Mouse (Mus musculus): ENCODE measurements at regions not wholly inside any gene's neighbourhood (a gene's known extent, or its start where the extent isn't known, plus 50 kb on each side); places are given as distances from the start of the nearest gene placed in this dataset.

DNA sequence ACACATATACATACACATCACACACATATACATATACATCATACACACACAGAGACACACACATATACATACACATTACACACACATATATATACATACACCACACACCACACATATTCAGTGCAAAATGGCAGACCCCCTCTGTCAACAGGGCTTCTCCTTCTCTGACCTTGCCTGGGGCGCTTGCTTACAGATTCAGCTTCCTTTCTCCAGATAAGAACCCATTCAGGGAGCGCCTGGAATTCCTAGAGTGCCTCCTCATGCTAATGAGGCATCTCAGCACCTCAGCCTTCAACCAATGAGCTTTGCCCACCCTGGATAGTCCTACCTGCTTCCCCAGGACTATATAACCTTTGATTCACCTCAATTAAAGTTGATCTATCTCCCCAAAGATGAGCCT, 200.3 kb downstream of the Spata18 start:
- no peak for ATAC-seq (ENCODE audit: low FRiP score)

DNA sequence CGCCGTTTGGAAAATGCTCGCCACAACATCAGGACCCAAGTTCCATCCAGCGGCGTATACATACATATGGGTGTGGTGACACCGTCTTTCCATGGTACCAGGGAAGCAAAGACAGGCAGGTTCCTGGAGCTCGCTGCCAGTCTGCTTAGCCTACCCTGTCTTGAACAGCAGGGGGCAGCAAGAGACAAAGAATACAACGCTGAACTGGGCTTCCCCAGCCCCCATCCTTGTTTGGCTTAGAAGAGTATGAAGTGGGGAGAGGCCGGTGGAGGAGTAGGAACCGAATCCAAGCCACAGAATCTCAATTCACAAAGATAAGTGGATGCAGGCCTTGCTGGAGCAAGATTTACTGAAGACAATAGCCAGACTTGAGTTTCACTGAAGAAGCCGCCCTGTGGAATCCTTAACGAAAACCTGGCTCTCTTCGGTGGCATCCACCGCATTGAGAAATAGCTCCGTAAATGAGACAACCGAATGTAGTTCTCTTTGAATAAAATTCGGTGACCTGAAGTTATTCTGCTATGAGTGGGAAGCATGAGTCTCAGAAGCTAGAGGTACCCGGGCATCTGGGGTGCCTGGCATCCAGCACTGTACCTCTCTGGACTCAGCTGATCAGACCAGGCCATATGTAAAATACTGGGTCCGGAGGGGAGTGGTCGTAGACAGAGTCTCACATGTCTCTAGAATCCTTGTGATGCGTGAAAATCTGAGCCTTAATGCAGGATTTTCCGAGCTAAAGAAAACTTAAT, 203.0 kb downstream of the Spata18 start:
- H3K4me1 ChIP-seq (ENCODE audit: insufficient read depth, low read length), result no peaks in the 10 kb centered on the region
- no peak overlapping the region for H3K9ac ChIP-seq (replicated peaks; ENCODE audit: low read length, poor library complexity, severe bottlenecking)
- H3K9me3 ChIP-seq (ENCODE audit: low read length), result no peaks in the 10 kb centered on the region
- DNase-seq (ENCODE audit: low spot score) (peak; percentile 93), ATAC-seq (ENCODE audit: low FRiP score) (peak; percentile 91)
- peak overlapping the region; percentile 36 for H3K4me2 ChIP-seq (ENCODE audit: low read depth, low read length, poor library complexity, severe bottlenecking)
- H3K27ac ChIP-seq (ENCODE audit: low read depth, low read length), result no peak overlapping the region
- 44% methylated on average over 22 of the region's 22 CpGs for WGBS
- TF ChIP-seq CTCF (IDR thresholded peaks at IDR 0.05), result peak; percentile 94
- H3K4me3 ChIP-seq (ENCODE audit: low read depth, low read length), result no peak overlapping the region
- no peaks in the 10 kb centered on the region for H3K27me3 ChIP-seq (ENCODE audit: insufficient read depth, low read length)
- no peaks in the 10 kb centered on the region for H3K36me3 ChIP-seq (ENCODE audit: insufficient read depth, low read length)

More for the DNA sequence above, 200.3 kb downstream of the Spata18 start:
- no peak for TF ChIP-seq CTCF (IDR thresholded peaks at IDR 0.05)
- no peaks in the 10 kb centered on the region for H3K36me3 ChIP-seq (ENCODE audit: insufficient read depth, low read length)
- no peak overlapping the region for H3K9ac ChIP-seq (replicated peaks; ENCODE audit: low read length, poor library complexity, severe bottlenecking)
- no peak overlapping the region for H3K4me3 ChIP-seq (ENCODE audit: low read depth, low read length)
- no peaks in the 10 kb centered on the region for H3K9me3 ChIP-seq (ENCODE audit: low read length)
- H3K27me3 ChIP-seq (ENCODE audit: insufficient read depth, low read length), result no peaks in the 10 kb centered on the region
- no peak for DNase-seq (ENCODE audit: low spot score)
- WGBS, result 59% methylated on average over 2 of the region's 2 CpGs
- H3K27ac ChIP-seq (ENCODE audit: low read depth, low read length), result no peak overlapping the region
- H3K4me2 ChIP-seq (ENCODE audit: low read depth, low read length, poor library complexity, severe bottlenecking), result no peak overlapping the region
- no peaks in the 10 kb centered on the region for H3K4me1 ChIP-seq (ENCODE audit: insufficient read depth, low read length)

DNA sequence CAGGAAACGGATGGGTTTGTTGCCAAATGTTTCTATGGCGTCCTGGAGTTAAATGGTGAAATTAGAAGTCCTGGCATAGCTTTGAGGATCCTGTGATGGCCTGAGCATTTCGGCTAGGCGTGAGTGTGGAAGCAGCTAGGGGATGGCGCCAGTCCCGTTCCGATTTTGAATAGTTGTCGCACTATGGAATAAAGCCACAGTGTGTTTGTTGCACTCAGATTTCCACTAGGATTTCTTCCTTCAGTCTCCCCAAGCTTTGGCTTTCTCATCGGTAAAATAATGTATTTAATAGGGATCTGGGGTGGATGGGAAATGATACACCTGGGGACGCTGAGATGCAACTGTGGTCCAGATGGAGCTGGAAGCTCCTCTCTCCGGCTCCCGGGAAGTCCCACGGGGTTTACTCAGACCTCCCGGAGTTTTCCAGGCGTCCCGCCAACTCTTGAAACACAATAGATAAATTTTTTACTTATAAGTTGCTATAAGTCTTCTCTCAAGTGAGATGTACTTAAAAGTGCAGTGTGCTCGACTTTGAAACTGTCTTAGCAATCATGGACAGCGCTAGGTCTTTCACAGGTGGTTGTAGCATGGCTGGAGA, 203.7 kb downstream of the Spata18 start:
- no peaks in the 10 kb centered on the region for H3K27me3 ChIP-seq (ENCODE audit: insufficient read depth, low read length)
- TF ChIP-seq CTCF (IDR thresholded peaks at IDR 0.05), result no peak
- no peak overlapping the region for H3K4me2 ChIP-seq (ENCODE audit: low read depth, low read length, poor library complexity, severe bottlenecking)
- no peak overlapping the region for H3K27ac ChIP-seq (ENCODE audit: low read depth, low read length)
- no peaks in the 10 kb centered on the region for H3K36me3 ChIP-seq (ENCODE audit: insufficient read depth, low read length)
- H3K4me3 ChIP-seq (ENCODE audit: low read depth, low read length), result no peak overlapping the region
- ATAC-seq (ENCODE audit: low FRiP score) (no peak), DNase-seq (ENCODE audit: low spot score) (no peak)
- WGBS, result 72% methylated on average over 18 of the region's 18 CpGs
- no peaks in the 10 kb centered on the region for H3K4me1 ChIP-seq (ENCODE audit: insufficient read depth, low read length)
- no peaks in the 10 kb centered on the region for H3K9me3 ChIP-seq (ENCODE audit: low read length)
- no peak overlapping the region for H3K9ac ChIP-seq (replicated peaks; ENCODE audit: low read length, poor library complexity, severe bottlenecking)

DNA sequence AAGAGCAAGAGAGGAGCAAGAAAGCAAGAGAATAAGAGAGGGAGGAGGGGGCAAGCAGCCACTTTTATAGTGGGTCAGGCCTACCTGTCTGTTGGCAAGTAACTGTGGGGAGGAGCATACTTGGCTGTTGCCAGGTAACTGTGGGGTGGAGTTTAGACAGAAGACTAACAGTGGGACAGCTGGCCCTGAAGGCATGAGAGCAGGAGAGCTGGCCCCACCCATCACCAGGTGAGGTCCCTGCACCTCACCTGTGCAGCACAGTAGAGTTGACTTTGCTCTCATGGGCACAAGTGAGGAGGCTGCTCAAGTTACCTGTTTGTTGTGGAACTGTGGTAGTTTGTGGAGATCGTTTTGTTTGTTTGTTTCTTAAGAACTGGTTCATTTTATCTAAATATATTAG, 208.1 kb downstream of the Spata18 start:
- Histone ChIP-seq H3K9ac (replicated peaks; ENCODE audit: low read length, poor library complexity, severe bottlenecking) (no peak overlapping the region), H3K9me3 (ENCODE audit: low read length) (no peaks in the 10 kb centered on the region), H3K27ac (ENCODE audit: low read depth, low read length) (no peak overlapping the region), H3K4me3 (ENCODE audit: low read depth, low read length) (no peak overlapping the region), H3K4me1 (ENCODE audit: insufficient read depth, low read length) (no peaks in the 10 kb centered on the region), H3K4me2 (ENCODE audit: low read depth, low read length, poor library complexity, severe bottlenecking) (no peak overlapping the region), H3K36me3 (ENCODE audit: insufficient read depth, low read length) (no peaks in the 10 kb centered on the region), H3K27me3 (ENCODE audit: insufficient read depth, low read length) (no peaks in the 10 kb centered on the region)
- WGBS, result 88% methylated on average over 1 of the region's 1 CpGs
- TF ChIP-seq CTCF (IDR thresholded peaks at IDR 0.05), result no peak
- DNase-seq (ENCODE audit: low spot score) (no peak), ATAC-seq (ENCODE audit: low FRiP score) (no peak)

DNA sequence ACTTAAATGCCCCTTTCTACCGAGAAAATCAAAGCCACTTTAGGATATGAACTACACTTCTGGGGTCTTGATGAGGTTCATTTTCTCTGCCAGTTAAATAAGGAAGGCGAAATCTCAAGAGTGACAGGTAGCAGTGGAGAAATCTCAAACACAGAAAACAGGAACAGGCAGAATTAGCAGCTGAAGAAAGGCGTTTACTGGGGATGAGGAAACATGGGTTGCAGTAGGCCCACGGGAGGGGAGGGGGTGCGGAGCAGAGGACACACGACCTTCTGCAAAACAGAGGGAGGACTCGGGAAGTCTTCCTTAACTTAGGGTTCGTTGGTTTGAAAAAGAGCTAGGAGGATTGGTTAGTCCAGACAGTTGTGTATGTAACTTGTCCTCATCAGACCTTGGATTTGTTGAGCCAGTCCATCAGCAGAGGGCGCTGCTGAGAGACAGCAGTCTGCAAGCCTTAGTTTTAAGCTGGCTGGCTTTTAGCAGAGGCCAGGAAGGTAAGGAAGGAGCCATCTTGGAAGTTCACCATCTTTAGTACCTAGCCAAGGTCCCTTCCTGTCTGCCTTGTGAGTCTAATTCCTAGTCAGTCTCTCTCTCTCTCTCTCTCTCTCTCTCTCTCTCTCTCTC, 204.0 kb downstream of the Usp46 start:
- Histone ChIP-seq H3K27me3 (ENCODE audit: insufficient read depth, low read length) (no peaks in the 10 kb centered on the region), H3K9me3 (ENCODE audit: low read length) (no peaks in the 10 kb centered on the region), H3K4me3 (ENCODE audit: low read depth, low read length) (no peak overlapping the region), H3K9ac (replicated peaks; ENCODE audit: low read length, poor library complexity, severe bottlenecking) (no peak overlapping the region), H3K36me3 (ENCODE audit: insufficient read depth, low read length) (no peaks in the 10 kb centered on the region), H3K4me2 (ENCODE audit: low read depth, low read length, poor library complexity, severe bottlenecking) (no peak overlapping the region), H3K27ac (ENCODE audit: low read depth, low read length) (no peak overlapping the region), H3K4me1 (ENCODE audit: insufficient read depth, low read length) (no peaks in the 10 kb centered on the region)
- DNase-seq (ENCODE audit: low spot score) (peak; percentile 75), ATAC-seq (ENCODE audit: low FRiP score) (no peak)
- peak; percentile 78 for TF ChIP-seq CTCF (IDR thresholded peaks at IDR 0.05)
- WGBS, result 74% methylated on average over 9 of the region's 9 CpGs
